Comparison of ENCODE assay signal across 8 mouse cellular contexts in the genomic region with DNA sequence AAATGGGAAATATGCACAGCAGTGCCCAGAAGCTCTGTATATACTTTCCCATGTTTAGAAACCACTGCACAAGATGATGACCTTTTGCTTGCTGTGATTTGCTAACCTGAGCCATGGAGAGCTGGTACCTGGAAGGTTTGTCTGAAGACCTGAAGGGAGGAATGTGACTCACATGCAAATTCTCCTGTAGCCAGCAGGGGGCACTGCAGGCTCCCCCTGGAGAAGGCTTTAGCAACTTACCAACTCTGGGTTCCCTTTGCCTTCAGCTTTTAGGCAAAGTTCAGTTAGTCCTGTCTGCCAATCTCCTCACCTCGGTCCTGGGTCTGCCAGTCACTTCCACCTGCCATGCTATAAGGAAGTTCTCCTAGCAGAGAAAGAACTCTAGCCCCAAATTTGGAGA. TPM values are rescaled to one million over a fixed set of nuclear protein-coding genes. Genes with fewer than 3 reads are reported as not detected.
DNase-seq lines count a peak whose midpoint lies in the region; ATAC-seq and TF ChIP-seq lines count a peak whose summit lies in the region.

No protein-coding gene starts in this region.

- intact Hi-C loops in left cerebral cortex, adult 2 months (cut with DNase I), result no loop called here
- intact Hi-C loops in left cerebral cortex, postnatal 36 days (cut with DNase I), result no loop called here

- TF ChIP-seq POLR2A in MEL (IDR thresholded peaks at IDR 0.05; ENCODE audit: control insufficient read depth in 1 of 2, insufficient read depth in 1 of 2, low read depth in 1 of 2, low read length in 2 of 2, poor library complexity in 1 of 2), result no peak

- peak; percentile 98 for TF ChIP-seq CTCF in left cerebral cortex, adult 2 months (IDR thresholded peaks at IDR 0.05)
- peak; percentile 80 to 94 (median 94) for TF ChIP-seq CTCF in MEL (IDR thresholded peaks at IDR 0.05 in 2 of 3, conservative IDR thresholded peaks at IDR 0.05 in 1 of 3; ENCODE audit: control insufficient read depth in 1 of 3, insufficient read depth in 1 of 3, low read depth in 2 of 3, low read length in 3 of 3, poor library complexity in 1 of 3, severe bottlenecking in 1 of 3)

- no peak overlapping the region for H3K27ac ChIP-seq in left cerebral cortex, adult 2 months
- H3K27ac ChIP-seq in MEL (ENCODE audit: control insufficient read depth, low read depth, low read length), result no peak overlapping the region

- H3K9ac ChIP-seq in MEL (ENCODE audit: control insufficient read depth, low read depth, low read length, poor library complexity, severe bottlenecking), result no peak overlapping the region

- DNase-seq in cerebellum, adult 11-12 months, result peak; percentile 21
- DNase-seq in cerebellum, adult 9-11 months, result no peak
- peak; percentile 50 to 53 for DNase-seq in left cerebral cortex, adult 2 months (ENCODE audit: extremely low spot score in 1 of 2, low spot score in 2 of 2)
- DNase-seq in left cerebral cortex, adult 11 months (ENCODE audit: low spot score), result no peak
- DNase-seq in MEL (ENCODE audit: low read depth, low spot score), result peak; percentile 61
- peak; percentile 53 for DNase-seq in lung, postnatal 14 days
- no peak for DNase-seq in left cerebral cortex, postnatal 36 days (ENCODE audit: low spot score in 2 of 2)

- no peaks in the 10 kb centered on the region for H3K79me2 ChIP-seq in MEL (ENCODE audit: control insufficient read depth, insufficient read depth, low read length, poor library complexity)

- ATAC-seq in common myeloid progenitor, adult 5-6 weeks (replicated peaks; ENCODE audit: low read depth, poor library complexity, severe bottlenecking), result peak; percentile 63

- H3K36me3 ChIP-seq in MEL (ENCODE audit: control insufficient read depth in 1 of 2, insufficient read depth in 2 of 2, low read length in 2 of 2), result no peaks in the 10 kb centered on the region

- no peaks in the 10 kb centered on the region for H3K4me1 ChIP-seq in MEL (ENCODE audit: control insufficient read depth in 1 of 2, insufficient read depth in 2 of 2, low read length in 2 of 2)

- TF ChIP-seq EP300 in MEL (IDR thresholded peaks at IDR 0.05; ENCODE audit: low read depth in 1 of 2, low read length in 2 of 2), result no peak

- peak; percentile 52 for TF ChIP-seq RAD21 in MEL (IDR thresholded peaks at IDR 0.05; ENCODE audit: low read depth, low read length)

- H3K9me3 ChIP-seq in MEL (replicated peaks; ENCODE audit: insufficient read depth, low read length), result no peaks in the 10 kb centered on the region

- H3K27me3 ChIP-seq in MEL (ENCODE audit: control insufficient read depth in 1 of 2, insufficient read depth in 2 of 2, low read length in 2 of 2), result peaks cover 0 to 9% of the 10 kb centered on the region in 2 experiments; a peak in 3 of 4 replicates

- no peak overlapping the region for H3K4me3 ChIP-seq in left cerebral cortex, adult 2 months
- no peak overlapping the region for H3K4me3 ChIP-seq in MEL (ENCODE audit: control insufficient read depth in 1 of 2, insufficient read depth in 1 of 2, low read depth in 2 of 2, low read length in 2 of 2)

TF ChIP-seq in MEL, 35 proteins besides CTCF, POLR2A, EP300 and RAD21:
- TF ChIP-seq MAZ (IDR thresholded peaks at IDR 0.05; ENCODE audit: low read depth, low read length) (no peak), SMC3 (IDR thresholded peaks at IDR 0.05; ENCODE audit: low read depth, low read length) (peak; percentile 70)
TF ChIP-seq in MEL: peak in this region for 1.

RNA-seq across cellular contexts. Expression of a gene that starts 15.5 kb away (rescaled TPM):
- 10 to 100 TPM in 1 of 2 experiments, 1 to 10 TPM in 1; 9.3 to 11.4 TPM for total RNA-seq in left cerebral cortex, adult 2 months (2021)
- total RNA-seq in MEL (2012; rRNA removed), result not detected in 2 replicates
- polyA plus RNA-seq in MEL (2012; ENCODE audit: insufficient read depth in 1 of 2, insufficient read length in 2 of 2, low read depth in 1 of 2, low replicate concordance in 2 of 2, missing spikeins in 1 of 2), result not detected
- total RNA-seq in common myeloid progenitor, adult 5-6 weeks (2017), result not detected in 2 replicates
- 10 to 100 TPM in 1 of 2 experiments, 1 to 10 TPM in 1; 8.9 to 10.0 TPM for total RNA-seq in left cerebral cortex, postnatal 36 days (2021)

RNA-seq across cellular contexts. Expression of a gene that starts 16.6 kb away (rescaled TPM):
- 1 to 10 TPM; 2.7 to 3.9 TPM for total RNA-seq in left cerebral cortex, adult 2 months (2021)
- not detected in 2 replicates for total RNA-seq in MEL (2012; rRNA removed)
- not detected for polyA plus RNA-seq in MEL (2012; ENCODE audit: insufficient read depth in 1 of 2, insufficient read length in 2 of 2, low read depth in 1 of 2, low replicate concordance in 2 of 2, missing spikeins in 1 of 2)
- not detected in 2 replicates for total RNA-seq in common myeloid progenitor, adult 5-6 weeks (2017)
- 1 to 10 TPM; 4.4 TPM for total RNA-seq in left cerebral cortex, postnatal 36 days (2021)

RNA-seq across cellular contexts. Expression of a gene that starts 33.8 kb away (rescaled TPM):
- total RNA-seq in left cerebral cortex, adult 2 months (2021), result 100 to 1,000 TPM; 530 to 532 TPM
- not detected in 2 replicates for total RNA-seq in MEL (2012; rRNA removed)
- polyA plus RNA-seq in MEL (2012; ENCODE audit: insufficient read depth in 1 of 2, insufficient read length in 2 of 2, low read depth in 1 of 2, low replicate concordance in 2 of 2, missing spikeins in 1 of 2), result not detected
- total RNA-seq in common myeloid progenitor, adult 5-6 weeks (2017), result not detected in 2 replicates
- total RNA-seq in left cerebral cortex, postnatal 36 days (2021), result 100 to 1,000 TPM; 549 to 564 TPM

RNA-seq across cellular contexts. Expression of a gene that starts 45.4 kb away (rescaled TPM):
- 10 to 100 TPM; 44.9 to 45.4 TPM for total RNA-seq in left cerebral cortex, adult 2 months (2021)
- total RNA-seq in MEL (2012; rRNA removed), result 330 and 394 TPM in 2 replicates
- polyA plus RNA-seq in MEL (2012; ENCODE audit: insufficient read depth in 1 of 2, insufficient read length in 2 of 2, low read depth in 1 of 2, low replicate concordance in 2 of 2, missing spikeins in 1 of 2), result 100 to 1,000 TPM in 1 of 2 experiments, not detected in 1; 684 TPM
- total RNA-seq in common myeloid progenitor, adult 5-6 weeks (2017), result 140 and 158 TPM in 2 replicates
- 10 to 100 TPM; 38.7 to 41.9 TPM for total RNA-seq in left cerebral cortex, postnatal 36 days (2021)

Comparison
In these comparisons a context has a peak if more than half of its experiments do, and no peak if none do; other contexts are left out.
1. DNase-seq: peak in cerebellum, adult 11-12 months (single experiment), left cerebral cortex, adult 2 months (2 of 2), MEL (single experiment) and lung, postnatal 14 days (single experiment); none in cerebellum, adult 9-11 months (single experiment), left cerebral cortex, adult 11 months (single experiment) and left cerebral cortex, postnatal 36 days (0 of 2).
2. RNA of a gene that starts 33.8 kb away (total RNA-seq): 549 to 564 TPM in left cerebral cortex, postnatal 36 days and 530 to 532 TPM in left cerebral cortex, adult 2 months; not detected in MEL and not detected in common myeloid progenitor, adult 5-6 weeks; every median in the first group is over 100 times any median in the second.